Mouse (Mus musculus) cerebellum, postnatal 36 days (tissue): Measurements from ENCODE around the gene Inhbe.

Experiments used
- DNase-seq, 2 experiments: peaks; one replicate each; pipeline ENCODE4 v3.0.0; 2021 to 2022; ENCODE audit warnings: mixed read lengths in 2 of 2

Gene Inhbe

DNA sequence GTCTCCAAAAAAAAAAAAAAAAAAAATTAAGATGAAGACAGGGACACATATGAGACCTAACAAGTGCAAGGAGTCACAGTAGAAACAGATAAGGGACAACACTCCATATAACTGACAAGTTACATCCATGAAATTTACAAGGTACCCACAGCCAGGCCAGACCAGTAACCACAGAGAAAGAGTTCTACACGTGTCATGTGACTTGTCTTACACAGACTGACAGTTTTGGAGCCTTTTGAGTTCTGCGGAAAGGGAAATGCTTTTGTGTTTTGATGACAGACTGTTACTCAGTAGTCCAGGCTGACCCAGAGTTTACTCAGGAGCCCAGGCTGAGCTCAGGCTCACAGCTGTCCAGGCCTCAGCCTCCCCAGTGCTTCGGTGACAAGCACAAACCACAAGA is 11.2 kb downstream of the Inhbe start:
- no peak for DNase-seq

DNA sequence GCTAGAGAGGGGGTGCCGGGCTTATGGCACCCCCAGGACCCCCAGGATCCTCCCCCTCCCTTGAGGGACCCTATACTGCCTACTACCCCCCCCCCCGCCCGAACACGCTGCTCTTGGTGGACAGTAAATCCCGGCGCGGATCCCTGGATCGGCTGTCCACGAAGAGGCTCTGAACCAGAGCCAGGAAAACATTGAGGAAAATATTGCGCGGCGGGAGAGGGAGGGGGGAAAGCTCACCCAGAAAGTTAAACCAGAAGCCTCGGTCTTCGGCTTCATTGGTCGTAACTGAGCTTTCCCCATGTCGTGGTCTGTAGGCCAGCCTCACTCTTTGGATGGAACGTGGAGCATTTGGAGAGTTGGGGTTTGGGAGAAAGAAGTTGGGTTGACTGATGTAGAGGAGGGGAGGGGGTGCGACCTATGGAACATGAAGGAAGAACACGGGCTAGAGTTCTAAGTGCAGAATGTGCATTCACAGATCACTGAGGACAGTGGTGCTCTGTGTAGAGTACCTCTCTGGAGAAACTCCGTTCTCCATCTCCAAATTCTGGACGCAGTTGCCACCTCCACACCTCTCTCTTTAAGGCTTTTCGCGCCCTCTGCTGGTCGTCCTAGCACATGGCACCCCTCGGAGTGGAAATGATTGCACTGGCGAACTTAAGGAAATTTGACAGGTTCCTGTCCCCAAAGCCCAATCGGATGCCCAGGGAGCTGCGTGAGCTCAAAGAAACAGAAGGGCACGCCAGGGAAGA is 12.1 kb downstream of the Inhbe start, which contains the start of gene Gli1:
TSS of gene Gli1 (minus strand) at position 84 of the 749 bp plus-strand sequence.
- DNase-seq: peak; percentile 83 to 85

DNA sequence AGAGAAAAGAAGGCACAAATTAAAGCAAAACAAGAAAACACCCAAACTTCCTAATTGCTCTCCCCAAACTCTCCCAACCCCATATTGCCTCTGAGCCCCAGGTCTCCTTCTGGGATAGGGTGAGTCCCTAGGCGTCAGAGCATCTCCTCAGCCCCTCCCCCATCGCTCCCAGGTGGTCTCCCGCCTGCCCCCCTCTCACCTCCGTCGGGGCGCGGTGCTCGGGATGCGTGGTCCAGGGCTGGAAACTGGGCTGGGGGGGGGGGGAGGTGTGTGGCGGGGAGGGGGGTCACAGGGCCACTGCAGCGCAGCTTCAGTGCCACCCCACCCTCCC is 12.9 kb downstream of the Inhbe start:
- DNase-seq: no peak

DNA sequence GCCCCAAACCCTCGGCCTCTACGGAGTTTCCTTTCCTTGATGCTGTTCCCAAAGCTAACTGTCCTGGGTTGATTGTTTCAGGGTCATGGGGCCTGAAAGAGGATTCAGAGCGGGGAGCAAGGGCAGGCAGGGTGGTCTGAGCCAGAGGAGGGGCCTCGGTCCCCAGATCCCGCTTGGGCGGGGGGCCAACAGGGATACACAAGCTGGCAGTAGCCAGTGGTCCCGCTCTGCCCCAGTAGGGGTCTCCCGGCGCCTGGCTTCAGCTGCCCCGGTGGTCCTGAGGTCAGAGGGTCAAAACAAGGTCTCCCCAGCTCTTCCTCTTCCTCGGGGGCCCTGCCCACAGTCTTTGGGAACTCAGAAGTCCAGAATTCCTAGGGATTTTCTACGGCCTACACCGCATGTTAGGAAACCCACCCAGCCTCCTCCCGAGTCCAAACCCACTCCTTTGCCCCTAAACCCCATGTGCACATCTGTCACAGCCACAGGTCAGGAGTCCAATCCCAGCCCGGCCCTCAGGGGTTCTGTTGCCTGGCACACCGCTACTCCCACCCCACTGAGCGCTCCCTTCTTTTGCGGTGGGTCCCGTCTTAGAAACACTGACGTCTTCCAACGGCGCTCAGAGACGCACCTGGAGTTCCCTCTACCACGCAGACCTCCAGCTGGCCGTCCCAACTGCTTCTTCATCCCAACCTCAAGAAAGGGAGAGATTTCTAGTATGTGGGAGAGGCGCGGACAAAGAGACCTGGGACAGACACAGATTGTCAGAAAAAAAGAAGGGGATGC is 13.4 kb downstream of the Inhbe start:
- DNase-seq: no peak

DNA sequence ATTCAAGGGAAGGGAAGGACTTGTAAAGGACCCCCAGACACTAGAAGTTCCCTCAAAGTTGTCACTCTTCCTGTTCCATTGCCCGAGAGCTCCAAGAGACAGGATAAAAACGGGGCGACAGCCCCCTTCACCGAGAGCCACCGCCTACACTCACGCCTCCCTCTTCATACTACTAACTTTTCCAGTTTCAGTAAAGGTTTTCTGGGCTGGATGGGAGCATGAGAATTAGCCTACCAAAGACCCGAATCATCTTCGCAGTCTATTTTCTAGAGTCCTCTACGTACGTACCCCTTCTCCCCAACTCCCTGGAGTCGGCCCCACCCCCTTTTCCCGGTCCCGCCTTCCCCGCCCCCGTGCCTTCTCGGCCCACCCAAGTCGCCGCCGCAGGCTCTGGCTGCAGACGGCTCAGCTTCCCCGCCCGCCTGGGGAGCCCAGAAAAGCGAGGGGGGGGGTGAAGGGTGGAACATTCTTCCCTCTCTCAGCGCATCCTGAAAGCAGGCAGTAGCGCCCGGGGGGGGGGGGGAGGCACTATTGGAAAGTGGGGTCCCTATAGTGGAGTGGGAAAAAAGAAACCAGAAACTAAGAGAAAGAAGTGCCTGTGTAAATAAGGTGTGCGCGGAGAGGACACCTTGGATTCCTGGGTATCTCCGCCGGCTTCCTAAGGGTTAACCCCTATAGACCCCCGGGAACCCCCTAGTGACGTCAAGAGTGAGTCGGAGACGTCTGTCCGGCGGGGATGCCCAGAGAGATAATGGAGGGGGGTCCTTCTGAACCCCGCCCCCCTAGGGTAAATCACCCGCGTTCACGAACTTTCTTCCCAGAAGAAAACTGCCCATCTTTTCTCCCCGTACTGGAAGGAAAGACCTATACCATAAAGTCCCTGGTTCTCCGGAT is 14.3 kb downstream of the Inhbe start:
- DNase-seq: no peak

DNA sequence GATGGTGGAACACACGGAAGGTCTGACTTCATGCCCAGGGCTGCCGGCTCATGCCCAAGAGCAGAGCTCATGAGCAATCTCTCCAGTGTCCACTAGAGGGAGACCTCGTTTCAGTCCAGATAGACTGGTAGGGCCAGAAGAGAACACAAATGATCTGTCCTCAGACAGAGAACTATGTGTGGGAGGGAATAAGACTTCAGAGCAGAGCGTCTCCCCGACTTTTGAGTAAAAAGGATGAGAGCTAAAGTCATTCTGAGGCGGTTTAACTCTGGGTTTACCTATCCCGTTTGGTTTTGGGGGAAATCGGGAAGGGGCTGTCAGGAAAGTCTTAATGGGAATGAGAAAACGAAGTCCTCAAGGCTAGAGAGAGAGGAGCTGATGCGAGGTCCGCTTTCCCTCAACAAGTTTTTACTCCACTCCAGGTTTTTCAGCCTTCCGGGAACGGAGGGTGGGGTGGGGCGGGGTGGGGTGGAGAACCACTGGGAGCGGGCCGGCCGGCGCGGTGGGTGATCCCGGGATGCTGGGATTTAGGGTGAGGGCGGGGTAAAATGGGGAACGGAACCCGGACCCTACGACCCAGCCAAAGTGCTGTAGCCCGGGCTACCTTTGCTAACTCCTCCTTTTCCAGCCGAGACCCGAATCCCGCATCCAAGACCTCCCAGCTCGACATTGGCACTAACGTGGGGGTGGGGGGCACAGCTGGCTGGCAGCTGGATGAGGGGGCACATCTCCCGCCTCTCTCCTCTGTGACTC is 15.1 kb downstream of the Inhbe start:
- peak; percentile 87 to 94 for DNase-seq

DNA sequence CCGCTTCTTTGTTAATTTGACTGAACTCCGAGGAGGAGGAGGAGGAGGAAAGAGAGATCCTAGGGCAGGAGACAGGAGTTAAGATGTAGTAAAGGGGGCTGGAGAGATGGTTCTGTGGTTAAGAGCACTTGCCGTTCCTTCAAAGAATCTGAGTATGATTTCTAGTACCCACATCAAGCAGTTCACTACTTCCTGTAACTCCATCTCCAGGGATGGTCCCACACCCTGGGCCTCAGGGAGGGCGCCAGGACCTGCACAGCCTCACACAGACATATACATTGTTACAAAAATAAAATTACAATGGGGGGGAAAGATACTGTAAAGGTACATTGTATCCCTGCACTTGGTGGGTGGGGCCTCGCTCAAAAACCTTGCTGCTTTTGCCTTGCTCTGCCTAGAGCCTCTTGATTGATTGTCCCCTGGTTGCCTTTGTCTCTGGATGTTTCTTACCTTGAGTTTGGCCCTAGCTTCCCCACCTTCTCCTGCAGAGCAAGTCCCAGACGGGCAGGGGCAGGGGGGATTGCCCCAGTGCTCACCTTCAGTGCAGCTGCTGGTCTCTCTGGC is 16.6 kb downstream of the Inhbe start:
- no peak for DNase-seq

DNA sequence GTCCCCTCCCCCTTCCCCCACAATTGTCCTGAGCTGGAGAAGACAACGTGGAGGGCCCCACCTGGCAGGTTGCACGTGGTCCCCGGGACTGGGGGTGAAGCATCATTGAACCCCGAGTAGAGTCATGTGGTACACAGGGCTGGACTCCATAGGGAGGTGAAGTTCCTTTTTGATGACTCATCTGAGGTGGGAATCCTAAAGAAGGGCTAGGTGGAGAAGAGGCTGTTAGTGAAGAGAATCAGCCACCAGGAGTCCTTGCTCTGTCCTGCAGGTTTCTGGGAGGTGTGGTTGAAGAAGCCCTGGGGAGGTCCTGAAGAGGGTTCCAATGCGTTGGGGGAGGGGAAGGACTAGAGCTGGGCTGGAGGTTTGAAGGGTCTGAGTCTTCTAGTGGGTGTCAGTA is 17.3 kb downstream of the Inhbe start:
- DNase-seq: no peak

DNA sequence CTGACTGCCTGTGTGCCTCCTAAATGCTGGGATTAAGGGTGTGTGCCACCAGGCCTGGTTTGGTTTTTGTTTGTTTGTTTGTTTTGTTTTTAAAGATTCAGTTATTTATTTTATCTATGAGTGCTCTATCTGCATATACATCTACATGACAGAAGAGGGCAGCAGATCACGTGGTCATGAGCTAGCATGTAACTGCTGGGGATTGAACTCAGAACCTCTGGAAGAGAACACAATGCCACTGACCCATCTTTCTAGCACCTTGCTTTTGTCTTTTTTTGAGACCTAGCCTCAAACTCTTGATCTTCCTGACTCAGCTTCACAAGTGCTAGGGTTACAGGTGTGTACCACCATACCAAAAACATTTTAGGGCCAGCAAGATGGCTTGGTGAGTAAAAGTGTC is 18.9 kb downstream of the Inhbe start:
- no peak for DNase-seq

DNA sequence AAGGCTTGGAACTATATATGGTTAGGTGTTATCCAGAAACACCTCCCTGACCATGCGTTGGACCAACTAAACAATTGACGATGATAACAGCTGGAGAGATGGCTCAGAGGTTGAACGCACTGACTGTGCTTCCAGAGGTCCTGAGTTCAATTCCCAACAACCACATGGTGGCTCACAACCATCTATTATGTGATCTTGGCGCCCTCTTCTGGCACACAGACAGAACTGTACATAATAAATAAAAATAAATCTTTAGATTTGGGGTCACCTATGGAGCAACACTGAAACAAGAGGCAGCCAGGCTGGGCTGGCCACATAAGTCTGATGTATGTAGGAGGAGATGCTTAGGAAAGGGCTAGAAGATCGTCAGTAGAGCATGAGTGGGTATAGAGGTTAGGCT is 21.1 kb downstream of the Inhbe start:
- DNase-seq: no peak

DNA sequence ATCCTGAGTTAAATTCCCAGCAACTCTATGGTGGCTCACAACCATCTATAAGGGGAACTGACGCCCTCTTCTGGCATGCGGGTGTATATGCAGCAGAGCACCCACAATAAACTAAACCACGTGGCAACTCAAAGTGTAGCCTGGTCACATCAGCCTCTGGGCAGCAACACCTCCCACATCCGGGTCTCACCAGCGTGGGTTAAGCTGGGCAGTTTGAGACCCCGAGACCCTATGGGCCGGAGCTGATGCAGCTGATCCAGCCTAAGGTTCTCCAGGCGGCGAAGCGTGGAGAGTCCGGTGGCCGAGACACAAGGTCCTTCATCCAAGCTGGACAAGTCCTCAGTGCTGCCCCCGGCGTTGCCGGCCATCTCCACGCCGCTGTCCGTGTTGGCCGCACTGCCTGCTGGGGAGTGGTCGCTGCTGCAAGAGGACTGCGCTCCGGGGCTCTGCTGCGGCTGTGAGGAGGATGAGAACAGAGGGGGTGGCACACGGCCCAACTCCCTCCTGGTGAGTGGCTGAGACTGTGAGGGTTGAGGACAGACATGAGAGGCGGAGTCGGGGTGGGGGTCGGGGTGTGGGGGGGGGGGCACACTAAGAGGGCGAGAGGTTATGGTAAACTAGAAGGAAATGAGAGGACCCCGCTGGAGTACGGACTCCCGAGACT is 21.9 kb downstream of the Inhbe start:
- no peak for DNase-seq

DNA sequence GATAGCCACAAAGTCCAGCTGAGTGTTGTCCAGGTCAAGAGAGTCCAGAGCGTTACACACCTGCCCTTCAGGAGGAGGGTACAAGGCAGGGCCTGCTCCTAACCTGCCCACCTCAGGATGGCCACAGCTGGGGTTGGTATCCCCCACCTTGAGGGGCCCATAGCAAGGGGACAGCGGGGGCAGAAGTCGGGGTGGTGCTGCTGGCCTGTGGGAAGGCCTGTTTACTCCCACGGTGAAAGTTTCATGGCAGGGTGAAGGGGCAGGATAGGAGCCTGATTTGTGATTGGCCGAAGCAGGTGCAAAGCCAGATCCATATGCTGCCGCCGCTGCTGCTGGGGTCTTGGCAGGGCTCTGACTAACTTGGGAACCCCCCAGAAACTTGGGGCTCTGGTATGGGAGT is 24.0 kb downstream of the Inhbe start:
- no peak for DNase-seq

DNA sequence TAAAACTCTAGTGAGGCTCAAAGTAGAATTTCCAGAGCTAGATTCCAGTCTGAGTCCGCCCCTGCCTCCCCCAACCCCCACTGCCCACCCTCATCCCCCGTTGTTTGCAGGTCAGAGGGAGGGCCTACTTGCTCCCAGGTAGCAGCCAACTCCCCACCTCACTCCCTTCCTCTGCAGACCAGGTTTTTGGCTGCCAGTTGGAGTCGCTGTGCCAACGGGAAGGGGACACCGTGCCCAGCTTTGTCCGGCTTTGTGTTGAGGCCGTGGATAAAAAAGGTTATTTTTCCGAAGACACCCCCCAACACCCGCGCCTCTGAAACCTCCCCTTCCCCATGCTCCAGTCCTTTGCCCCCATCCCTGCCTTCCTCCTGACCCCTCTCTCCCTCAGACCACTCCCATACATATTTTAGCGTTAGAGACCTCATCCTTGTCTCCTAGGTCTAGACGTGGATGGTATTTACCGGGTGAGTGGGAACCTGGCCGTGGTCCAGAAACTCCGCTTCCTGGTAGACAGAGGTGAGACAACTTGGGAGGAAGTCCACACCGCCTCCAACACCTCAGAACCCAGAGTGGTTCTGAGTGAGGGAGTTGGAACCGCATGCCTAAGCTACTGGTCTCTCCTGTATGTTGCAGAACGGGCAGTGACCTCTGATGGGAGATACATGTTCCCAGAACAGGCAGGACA is 26.6 kb downstream of the Inhbe start:
- peak in 1 of 2 experiments; percentile 37 for DNase-seq

DNA sequence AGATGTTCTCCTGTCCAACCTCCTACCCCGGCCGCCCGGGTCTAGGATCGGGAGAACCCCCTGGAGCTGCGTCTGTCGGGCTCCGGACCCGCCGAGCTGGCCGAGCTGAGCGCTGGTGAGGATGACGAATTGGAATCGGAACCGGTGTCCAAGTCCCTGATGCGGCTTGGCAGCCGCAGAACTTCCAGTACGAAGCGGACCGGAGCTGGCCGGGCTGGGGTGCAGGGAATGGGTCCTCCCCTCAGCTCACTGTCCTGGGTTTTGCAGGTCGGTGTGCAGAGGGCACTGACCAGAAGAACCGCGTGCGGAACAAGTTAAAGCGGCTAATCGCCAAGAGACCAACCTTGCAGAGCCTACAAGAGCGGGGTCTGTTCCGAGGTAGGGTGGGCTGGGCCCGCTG is 27.4 kb downstream of the Inhbe start:
- DNase-seq: no peak

DNA sequence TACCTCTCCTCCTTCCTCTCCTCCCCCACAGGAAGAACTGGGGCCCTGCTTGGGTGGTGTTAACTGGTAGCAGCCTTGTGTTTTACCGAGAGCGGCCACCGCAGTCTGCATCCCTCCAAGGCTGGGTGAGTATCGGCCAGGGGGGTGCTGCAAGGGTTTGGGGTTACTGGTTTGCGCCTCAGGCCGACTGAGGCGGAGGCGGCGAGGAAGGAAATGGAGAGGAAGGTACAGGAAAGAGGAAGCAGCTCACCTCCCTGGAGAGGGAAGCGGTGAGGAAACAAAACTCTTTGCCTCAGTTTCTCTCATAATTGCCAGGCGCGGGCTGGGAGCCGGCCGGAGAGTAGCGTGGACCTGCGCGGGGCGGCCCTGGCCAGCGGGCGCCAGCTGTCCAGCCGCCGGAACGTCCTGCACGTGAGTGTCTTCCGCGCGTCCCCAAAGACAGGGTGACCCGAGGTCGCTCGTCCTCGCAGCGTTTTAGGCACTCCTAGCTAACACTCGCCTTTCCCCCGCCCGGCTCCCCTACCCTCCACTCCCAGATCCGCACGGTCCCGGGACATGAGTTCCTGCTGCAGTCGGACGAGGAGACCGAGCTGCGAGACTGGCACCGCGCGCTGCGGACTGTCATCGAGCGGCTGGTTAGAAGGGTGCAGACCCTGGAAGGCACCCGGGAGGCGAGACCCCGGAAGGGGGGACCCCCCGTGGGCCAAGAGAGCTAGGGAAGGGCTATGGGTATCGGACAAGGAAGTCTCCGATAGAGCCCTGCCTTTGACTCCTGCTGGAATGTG is 28.0 kb downstream of the Inhbe start:
- DNase-seq: peak in 1 of 2 experiments; percentile 33

DNA sequence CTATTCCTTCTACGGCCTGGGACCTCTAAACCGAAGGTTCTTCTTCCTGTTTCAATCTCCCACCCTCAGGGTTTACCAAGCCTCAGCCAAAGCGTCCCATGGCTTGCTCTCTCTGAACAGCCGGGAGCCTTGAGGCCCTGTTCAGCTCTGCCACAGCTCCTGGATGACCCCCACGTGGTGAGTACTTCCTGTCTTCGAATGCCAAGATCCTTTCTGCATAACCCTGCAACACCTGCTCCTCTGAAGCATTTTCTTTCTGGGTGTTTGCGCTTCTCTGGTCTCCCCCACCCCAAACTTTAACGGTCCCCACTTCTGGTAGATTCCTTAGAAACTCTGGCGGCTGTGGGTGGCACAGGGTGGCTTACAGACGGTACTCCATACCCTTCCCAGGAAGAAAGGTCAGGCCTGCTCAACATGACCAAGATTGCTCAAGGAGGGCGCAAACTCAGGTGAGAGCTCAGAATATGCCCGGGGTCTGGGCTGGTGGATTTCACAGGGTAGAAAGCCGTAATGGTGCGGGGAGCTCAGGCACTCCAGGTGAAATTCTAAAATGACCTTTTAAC is 28.7 kb downstream of the Inhbe start:
- no peak for DNase-seq

DNA sequence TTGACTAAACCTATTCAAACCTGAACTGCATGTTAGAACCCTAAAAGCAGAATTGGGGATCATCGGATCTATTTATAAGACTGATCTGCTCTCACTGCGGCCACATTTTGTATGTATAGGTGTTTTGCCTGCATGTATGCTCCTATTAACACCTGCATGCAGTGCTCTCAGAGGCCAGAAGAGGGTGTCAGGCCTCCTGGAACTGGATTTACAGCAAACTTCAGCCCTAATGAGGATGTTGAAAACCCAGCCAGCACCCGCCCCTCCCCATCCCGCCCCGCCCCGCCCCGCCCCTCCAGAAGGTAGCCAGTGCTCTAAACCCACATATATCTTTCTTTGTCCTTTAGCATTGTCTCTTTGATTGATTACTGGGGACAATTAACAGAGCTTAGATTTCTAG is 29.7 kb downstream of the Inhbe start:
- DNase-seq: no peak

DNA sequence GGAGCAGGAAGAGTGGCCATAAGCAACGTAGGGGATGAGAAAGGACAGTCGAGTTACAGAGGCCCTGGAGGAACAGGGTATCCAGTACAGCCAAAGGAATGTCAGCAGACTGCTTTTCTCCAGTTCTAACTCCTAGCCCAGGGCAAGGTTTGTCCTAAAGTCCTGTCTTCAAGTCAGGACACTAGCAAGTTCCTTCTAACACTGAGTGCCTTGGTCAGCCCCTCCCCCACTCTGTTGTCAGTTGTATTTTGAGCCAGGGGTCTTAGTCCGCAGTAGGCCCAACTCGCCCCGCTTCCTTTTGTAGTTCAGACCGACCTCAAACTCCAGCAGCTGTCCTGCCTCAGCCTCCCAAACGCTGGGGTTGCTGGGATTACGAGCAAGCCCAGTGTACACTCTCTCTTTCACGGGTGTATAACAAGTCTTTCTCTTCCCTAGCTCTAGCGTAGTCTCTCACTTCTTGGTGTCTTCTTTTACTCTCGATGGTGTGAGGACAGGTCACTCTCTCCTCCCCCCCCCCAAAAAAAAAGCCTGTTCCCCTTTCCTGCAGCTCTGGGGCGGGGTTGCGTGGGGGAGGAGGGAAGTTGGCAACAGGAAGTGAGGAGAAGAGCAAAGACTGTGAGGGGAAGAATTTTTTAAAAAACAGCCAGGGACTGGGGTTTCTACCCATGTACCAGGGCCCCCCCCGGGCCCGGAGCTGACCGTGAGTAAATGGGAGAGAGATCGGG is 30.9 kb downstream of the Inhbe start:
- DNase-seq: no peak

DNA sequence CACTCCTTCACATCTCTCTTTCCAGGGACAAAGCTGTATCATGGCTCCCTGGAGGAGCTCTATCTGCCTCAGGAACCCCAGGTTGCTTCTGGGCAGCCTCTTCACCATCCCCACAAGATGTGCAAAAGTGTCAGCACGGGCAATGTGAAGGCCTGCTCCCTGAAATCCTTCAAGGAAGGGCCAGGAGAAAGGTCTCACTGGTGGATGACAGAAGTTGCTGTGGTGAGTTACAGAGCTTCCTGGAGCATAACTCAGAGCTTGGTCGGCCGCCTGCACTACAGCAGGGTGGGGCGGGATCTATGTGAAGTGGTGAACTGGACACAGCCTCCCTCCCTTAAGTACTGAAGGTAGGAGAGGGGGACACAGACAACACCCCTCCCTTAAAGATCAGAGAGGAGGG is 31.5 kb downstream of the Inhbe start:
- no peak for DNase-seq
